Mouse (Mus musculus): ENCODE results near the gene Med22. TPM values are rescaled to one million over a fixed set of nuclear protein-coding genes. Genes with fewer than 3 reads are reported as not detected.

Gene Med22
- polyA plus RNA-seq, 1 experiment from 2014 or later, result 35.2 TPM

- no peak for ATAC-seq (replicated peaks; ENCODE audit: insufficient number of reproducible peaks, insufficient read depth, low FRiP score, low read depth)
- Histone ChIP-seq H3K4me1 (replicated peaks) (peaks cover 25% of the 10 kb centered on the region), H3K27me3 (no peaks in the 10 kb centered on the region), H3K4me3 (no peak overlapping the region), H3K36me3 (no peaks in the 10 kb centered on the region; the same call in 1 of the 2 replicates), H3K9me3 (replicated peaks) (no peaks in the 10 kb centered on the region), H3K27ac (no peak overlapping the region), H3K4me2 (no peak overlapping the region), H3K9ac (no peak overlapping the region)
- WGBS, result 78% methylated on average over 2 of the region's 2 CpGs
Observed at GRCm38 (mm10) chr2:26935286-26935685, 24.8 kb upstream of the Med22 start.

- peak within 1 kb of the TSS; percentile 69 for H3K4me2 ChIP-seq
- ATAC-seq (replicated peaks; ENCODE audit: insufficient number of reproducible peaks, insufficient read depth, low FRiP score, low read depth), result peak; percentile 96
- peak within 1 kb of the TSS; percentile 97 for H3K4me3 ChIP-seq
- H3K4me1 ChIP-seq (replicated peaks), result peaks cover 40% of the 10 kb centered on the region
- peak within 1 kb of the TSS; percentile 98 for H3K9ac ChIP-seq
- WGBS, result under 1% methylated on average over 45 of the region's 70 CpGs
- peaks cover 11% of the 10 kb centered on the region for H3K36me3 ChIP-seq
- H3K27me3 ChIP-seq, result no peaks in the 10 kb centered on the region
- H3K9me3 ChIP-seq (replicated peaks), result no peaks in the 10 kb centered on the region
- H3K27ac ChIP-seq, result peak within 1 kb of the TSS; percentile 94
Observed at GRCm38 (mm10) chr2:26933304-26934055, 23.0 kb upstream of the Med22 start, which contains the start of the genes Surf4 and Stkld1. Gene Surf4, minus strand, starts transcription at chr2:26933928. Gene Stkld1, plus strand, starts transcription at chr2:26934047.

- peaks cover 17% of the 10 kb centered on the region for H3K36me3 ChIP-seq
- peak overlapping the region; percentile 97 for H3K4me3 ChIP-seq
- H3K9me3 ChIP-seq (replicated peaks), result no peaks in the 10 kb centered on the region
- H3K9ac ChIP-seq, result peak overlapping the region; percentile 98
- peak overlapping the region; percentile 94 for H3K27ac ChIP-seq
- H3K27me3 ChIP-seq, result no peaks in the 10 kb centered on the region
- peaks cover 46% of the 10 kb centered on the region for H3K4me1 ChIP-seq (replicated peaks)
- 1% methylated on average over 48 of the region's 49 CpGs for WGBS
- peak overlapping the region; percentile 69 for H3K4me2 ChIP-seq
- ATAC-seq (replicated peaks; ENCODE audit: insufficient number of reproducible peaks, insufficient read depth, low FRiP score, low read depth), result peak; percentile 55
Observed at GRCm38 (mm10) chr2:26932473-26933303, 22.2 kb upstream of the Med22 start.

DNA sequence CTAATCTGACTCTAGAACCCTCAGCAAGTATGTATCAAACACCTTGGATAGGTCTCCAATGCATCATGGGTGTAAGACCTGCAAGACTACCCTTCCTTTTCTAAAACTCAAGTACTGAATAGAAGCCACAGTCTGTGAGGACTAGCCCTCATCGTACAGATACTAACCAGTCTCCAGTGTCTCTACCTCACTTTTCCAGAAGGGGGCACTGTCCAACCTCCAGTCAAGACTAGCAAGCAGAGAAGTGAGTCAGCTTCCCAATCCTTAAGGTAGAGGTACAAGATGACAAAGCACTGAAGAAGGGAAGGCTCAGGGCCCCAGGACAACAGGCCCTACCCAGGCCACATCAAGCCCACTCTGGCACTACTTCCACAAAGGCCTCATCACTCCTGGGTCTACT is 19.9 kb upstream of the Med22 start:
- ATAC-seq (replicated peaks; ENCODE audit: insufficient number of reproducible peaks, insufficient read depth, low FRiP score, low read depth), result no peak
- Histone ChIP-seq H3K9me3 (replicated peaks) (no peaks in the 10 kb centered on the region), H3K4me2 (no peak overlapping the region), H3K4me3 (no peak overlapping the region), H3K36me3 (peaks cover 32% of the 10 kb centered on the region), H3K4me1 (replicated peaks) (peaks cover 46% of the 10 kb centered on the region), H3K27ac (no peak overlapping the region), H3K27me3 (no peaks in the 10 kb centered on the region), H3K9ac (no peak overlapping the region)
- 19% methylated on average over 1 of the region's 1 CpGs for WGBS

DNA sequence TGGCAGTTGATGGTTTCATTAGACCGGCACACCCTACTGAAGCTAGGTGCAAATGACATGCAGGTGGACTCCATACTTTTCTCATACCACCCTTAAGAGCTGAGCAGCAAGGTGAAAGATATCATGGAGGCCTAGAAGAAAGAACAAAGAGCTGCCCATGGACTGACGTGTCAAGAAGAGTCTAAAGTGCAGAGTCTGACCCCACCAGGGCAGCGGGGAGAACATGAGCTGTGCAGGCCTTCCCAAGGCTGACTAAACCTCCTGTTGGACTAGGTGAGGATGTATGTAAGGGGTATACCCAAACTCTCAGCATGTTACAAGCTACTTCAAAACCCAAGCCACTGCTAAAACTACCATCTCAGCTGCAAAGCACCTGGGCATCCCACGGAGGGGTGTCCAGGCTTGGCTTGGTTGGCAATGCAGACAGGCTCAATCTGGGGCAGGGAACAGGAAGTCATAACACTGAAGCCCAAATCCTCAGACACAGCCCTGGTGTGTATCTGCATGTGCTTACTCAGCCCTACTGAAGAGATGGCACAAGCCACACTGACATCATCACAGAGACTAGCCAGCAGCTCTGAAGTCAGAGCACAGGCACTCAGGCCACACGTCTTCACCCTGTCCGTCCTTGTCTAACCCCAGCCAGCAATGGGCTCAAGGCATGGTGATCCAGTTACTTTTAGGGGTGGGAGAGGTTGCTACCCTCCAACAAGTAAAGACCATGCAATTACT is 17.4 kb upstream of the Med22 start:
- Histone ChIP-seq H3K4me3 (no peak overlapping the region), H3K4me2 (no peak overlapping the region), H3K27ac (no peak overlapping the region), H3K36me3 (peaks cover 57% of the 10 kb centered on the region), H3K4me1 (replicated peaks) (peaks cover 42% of the 10 kb centered on the region), H3K27me3 (no peaks in the 10 kb centered on the region), H3K9me3 (replicated peaks) (no peaks in the 10 kb centered on the region), H3K9ac (no peak overlapping the region)
- WGBS, result 83% methylated on average over 6 of the region's 6 CpGs
- ATAC-seq (replicated peaks; ENCODE audit: insufficient number of reproducible peaks, insufficient read depth, low FRiP score, low read depth), result no peak

- Histone ChIP-seq H3K36me3 (peaks cover 84% of the 10 kb centered on the region), H3K9me3 (replicated peaks) (no peaks in the 10 kb centered on the region), H3K4me3 (no peak overlapping the region), H3K27me3 (no peaks in the 10 kb centered on the region), H3K27ac (peak overlapping the region; percentile 51), H3K9ac (peak overlapping the region; percentile 29), H3K4me1 (replicated peaks) (peaks cover 18% of the 10 kb centered on the region), H3K4me2 (no peak overlapping the region)
- ATAC-seq (replicated peaks; ENCODE audit: insufficient number of reproducible peaks, insufficient read depth, low FRiP score, low read depth), result no peak
- WGBS, result 30% methylated on average over 9 of the region's 9 CpGs
Observed at GRCm38 (mm10) chr2:26921784-26922183, 11.3 kb upstream of the Med22 start.

DNA sequence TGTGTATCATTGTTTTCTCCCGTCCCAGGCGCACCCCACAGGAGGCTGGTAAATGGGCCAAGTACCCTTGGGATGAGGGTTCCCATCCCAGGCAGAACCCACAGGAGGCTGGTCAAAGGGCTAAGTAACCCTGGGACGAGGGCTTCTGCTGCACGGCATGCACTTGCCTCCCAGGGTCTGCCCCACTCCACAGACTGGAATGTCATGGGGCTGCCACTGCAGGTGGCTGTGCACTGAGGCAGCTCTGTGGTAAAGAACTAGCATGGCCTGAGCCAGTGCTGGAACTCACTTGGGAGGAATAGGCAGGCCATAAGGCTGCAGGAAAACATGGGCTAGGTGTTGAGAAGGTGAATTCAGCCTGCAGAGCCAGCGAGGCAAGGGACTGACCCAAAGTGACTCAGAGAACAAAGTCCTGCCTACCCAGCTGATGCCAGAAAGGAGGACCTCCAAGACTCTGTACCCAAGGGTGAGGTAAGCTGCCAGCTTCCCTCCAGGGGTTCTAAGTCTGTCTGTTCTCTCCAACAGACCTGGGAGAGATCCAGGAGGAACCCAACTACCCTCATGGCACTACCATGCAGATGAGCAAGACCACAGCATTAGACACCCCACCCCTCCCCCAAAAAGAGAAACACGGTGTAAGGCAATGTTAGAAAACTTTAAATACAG is 9.8 kb upstream of the Med22 start:
- WGBS, result 86% methylated on average over 6 of the region's 6 CpGs
- no peak overlapping the region for H3K27ac ChIP-seq
- no peaks in the 10 kb centered on the region for H3K27me3 ChIP-seq
- no peak overlapping the region for H3K9ac ChIP-seq
- H3K4me3 ChIP-seq, result no peak overlapping the region
- H3K4me2 ChIP-seq, result no peak overlapping the region
- peaks cover 70% of the 10 kb centered on the region for H3K36me3 ChIP-seq
- H3K4me1 ChIP-seq (replicated peaks), result peaks cover 25% of the 10 kb centered on the region
- no peaks in the 10 kb centered on the region for H3K9me3 ChIP-seq (replicated peaks)
- ATAC-seq (replicated peaks; ENCODE audit: insufficient number of reproducible peaks, insufficient read depth, low FRiP score, low read depth), result no peak

DNA sequence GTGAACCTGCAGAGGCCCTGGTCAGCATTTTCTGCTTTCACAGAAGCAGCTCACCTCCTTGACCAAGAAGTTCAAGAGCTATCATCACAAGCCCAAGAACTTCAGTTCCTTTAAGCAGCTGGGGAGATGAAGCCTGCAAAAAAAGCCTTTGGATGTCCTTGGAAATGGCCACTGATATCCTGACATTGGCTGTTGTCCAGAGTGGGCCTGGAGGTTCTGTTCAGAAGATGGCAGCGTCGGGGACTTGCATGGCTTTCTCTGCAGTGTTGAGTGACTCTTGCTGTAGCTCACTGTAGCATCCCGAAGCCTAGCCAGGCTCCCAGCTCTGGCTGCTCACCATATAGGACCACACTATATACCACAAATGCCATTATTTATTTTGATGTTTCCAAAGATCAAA is 9.2 kb upstream of the Med22 start:
- WGBS, result 79% methylated on average over 3 of the region's 3 CpGs

GRCm38 (mm10) chr2:26916738-26917137 is 6.3 kb upstream of the Med22 start:
- peak overlapping the region; percentile 73 for H3K4me3 ChIP-seq
- H3K36me3 ChIP-seq, result peaks cover 63% of the 10 kb centered on the region
- no peaks in the 10 kb centered on the region for H3K27me3 ChIP-seq
- no peak for ATAC-seq (replicated peaks; ENCODE audit: insufficient number of reproducible peaks, insufficient read depth, low FRiP score, low read depth)
- peak overlapping the region; percentile 70 for H3K27ac ChIP-seq
- H3K9me3 ChIP-seq (replicated peaks), result no peaks in the 10 kb centered on the region
- H3K9ac ChIP-seq, result peak overlapping the region; percentile 64
- peaks cover 40% of the 10 kb centered on the region for H3K4me1 ChIP-seq (replicated peaks)
- 1% methylated on average over 13 of the region's 13 CpGs for whole genome bisulfite sequencing
- peak overlapping the region; percentile 92 for H3K4me2 ChIP-seq

More for the DNA sequence above, 9.2 kb upstream of the Med22 start:
- peaks cover 31% of the 10 kb centered on the region for H3K4me1 ChIP-seq (replicated peaks)
- ATAC-seq (replicated peaks; ENCODE audit: insufficient number of reproducible peaks, insufficient read depth, low FRiP score, low read depth), result no peak
- no peak overlapping the region for H3K4me3 ChIP-seq
- H3K36me3 ChIP-seq, result peaks cover 63% of the 10 kb centered on the region
- H3K4me2 ChIP-seq, result no peak overlapping the region
- H3K9ac ChIP-seq, result no peak overlapping the region
- H3K27ac ChIP-seq, result no peak overlapping the region
- no peaks in the 10 kb centered on the region for H3K27me3 ChIP-seq
- H3K9me3 ChIP-seq (replicated peaks), result no peaks in the 10 kb centered on the region

DNA sequence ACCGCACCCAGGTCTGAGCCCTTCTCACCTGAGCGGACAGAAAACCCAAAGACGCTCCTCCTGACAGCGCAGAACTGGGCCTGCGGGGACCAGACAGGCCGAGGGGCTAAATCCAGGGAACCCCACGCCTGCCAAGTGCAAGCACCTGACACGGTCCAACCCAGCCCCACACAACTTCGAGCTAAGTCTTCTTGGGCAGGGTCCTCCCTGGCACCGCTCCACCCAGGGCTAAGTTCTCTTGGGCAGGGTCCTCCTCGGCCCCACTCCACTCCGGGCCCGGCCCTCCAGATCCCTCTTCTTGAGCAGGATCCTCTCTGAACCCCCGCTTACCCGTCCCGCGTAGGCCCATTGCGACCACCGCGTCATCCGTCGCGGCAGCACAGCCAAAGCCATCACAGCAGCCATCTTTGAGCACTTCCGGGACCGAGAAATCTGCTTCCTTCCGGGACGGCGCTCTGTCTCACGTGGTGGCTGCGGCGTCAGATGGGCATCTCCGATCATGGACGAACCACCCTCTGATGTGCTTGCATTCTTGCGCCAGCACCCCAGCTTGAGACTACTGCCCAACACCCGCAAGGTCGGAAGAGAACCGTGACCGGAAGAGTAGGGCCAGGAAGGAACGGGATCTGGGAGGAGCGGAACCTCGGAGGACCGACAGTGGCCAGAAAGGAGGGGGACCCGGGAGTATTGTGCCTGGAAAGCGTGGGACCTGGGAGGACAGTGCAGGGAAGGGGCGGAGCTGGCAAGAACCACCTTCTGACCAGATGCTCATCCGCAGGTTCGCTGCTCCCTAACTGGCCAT is 5.7 kb upstream of the Med22 start, which contains the start of the genes Surf2 and Surf1:
TSS of gene Surf2 (plus strand) at position 441 of the 802 bp plus-strand sequence.
TSS of gene Surf1 (minus strand) at position 604 of the 802 bp plus-strand sequence.
- Histone ChIP-seq H3K36me3 (peaks cover 60% of the 10 kb centered on the region), H3K27me3 (no peaks in the 10 kb centered on the region), H3K4me3 (peak within 1 kb of the TSS; percentile 73), H3K9me3 (replicated peaks) (no peaks in the 10 kb centered on the region), H3K9ac (peak within 1 kb of the TSS; percentile 64), H3K27ac (peak within 1 kb of the TSS; percentile 70), H3K4me2 (peak within 1 kb of the TSS; percentile 92), H3K4me1 (replicated peaks) (peaks cover 41% of the 10 kb centered on the region)
- 2% methylated on average over 47 of the region's 47 CpGs for WGBS
- ATAC-seq (replicated peaks; ENCODE audit: insufficient number of reproducible peaks, insufficient read depth, low FRiP score, low read depth), result peak; percentile 53
